Comparison of ENCODE assay signal across 8 mouse cellular contexts in the genomic region with DNA sequence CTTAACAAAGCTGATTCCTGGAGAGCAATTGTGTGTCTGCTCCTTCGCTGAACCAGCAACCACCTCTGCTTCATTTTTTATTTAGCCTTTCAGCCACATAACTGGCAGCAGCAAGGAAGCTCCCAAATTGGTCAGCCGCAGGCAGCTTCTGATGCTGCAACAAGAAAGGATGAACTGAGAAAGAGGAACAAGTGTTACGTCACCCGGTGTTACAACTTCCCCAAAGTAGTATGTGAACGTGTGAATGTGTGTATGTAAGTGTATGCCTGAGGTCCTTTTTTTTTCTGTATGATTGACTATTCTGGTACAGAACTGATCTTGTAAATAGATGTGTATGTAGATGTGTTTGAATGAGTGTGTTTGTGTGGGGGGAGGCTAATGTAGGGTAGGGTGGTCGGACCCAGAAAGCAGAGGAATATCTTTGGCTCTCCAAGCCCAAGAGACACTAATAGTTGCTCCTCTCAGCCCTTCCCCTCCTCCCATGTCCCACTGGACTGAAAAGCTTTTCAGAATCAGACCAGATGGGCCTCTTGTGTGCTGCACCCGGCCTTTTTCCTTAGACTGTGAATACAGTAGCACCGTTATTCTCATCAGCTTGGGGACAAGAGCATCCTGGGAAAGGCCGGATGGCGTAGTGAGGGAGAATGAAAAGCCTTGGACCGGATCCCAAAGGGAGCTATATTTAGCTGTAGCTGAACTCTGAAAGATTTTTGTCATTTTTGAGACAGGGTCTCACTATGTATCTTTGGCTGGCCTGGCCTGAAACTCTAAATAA. TPM values are rescaled to one million over a fixed set of nuclear protein-coding genes. Genes with fewer than 3 reads are reported as not detected.
DNase-seq lines count a peak whose midpoint lies in the region; ATAC-seq and TF ChIP-seq lines count a peak whose summit lies in the region.

No protein-coding gene starts in this region.

- no peaks in the 10 kb centered on the region for H3K79me2 ChIP-seq in MEL (ENCODE audit: control insufficient read depth, insufficient read depth, low read length, poor library complexity)

- no peak for TF ChIP-seq POLR2A in MEL (IDR thresholded peaks at IDR 0.05; ENCODE audit: control insufficient read depth in 1 of 2, insufficient read depth in 1 of 2, low read depth in 1 of 2, low read length in 2 of 2, poor library complexity in 1 of 2)

- peaks cover 6% of the 10 kb centered on the region; the same call in 1 of the 2 replicates for H3K4me1 ChIP-seq in heart, embryonic 10.5 days
- H3K4me1 ChIP-seq in MEL (ENCODE audit: control insufficient read depth in 1 of 2, insufficient read depth in 2 of 2, low read length in 2 of 2), result peaks cover 2 to 7% of the 10 kb centered on the region in 2 experiments; a peak in 2 of 4 replicates
- peaks cover 8% of the 10 kb centered on the region; the same call in 1 of the 2 replicates for H3K4me1 ChIP-seq in embryonic facial prominence, embryonic 14.5 days (ENCODE audit: control insufficient read depth, insufficient read depth, low read length)
- peaks cover 17% of the 10 kb centered on the region for H3K4me1 ChIP-seq in hindbrain, embryonic 13.5 days (replicated peaks)

- no peaks in the 10 kb centered on the region for H3K9me3 ChIP-seq in heart, embryonic 10.5 days
- no peaks in the 10 kb centered on the region for H3K9me3 ChIP-seq in MEL (replicated peaks; ENCODE audit: insufficient read depth, low read length)
- H3K9me3 ChIP-seq in embryonic facial prominence, embryonic 14.5 days (ENCODE audit: control insufficient read depth, low read length), result no peaks in the 10 kb centered on the region
- 0 out of 2 replicates have a peak, but pooled peaks cover 5% of the 10 kb centered on the region for H3K9me3 ChIP-seq in hindbrain, embryonic 13.5 days

- H3K27me3 ChIP-seq in heart, embryonic 10.5 days (ENCODE audit: insufficient read depth, poor library complexity, severe bottlenecking), result no peaks in the 10 kb centered on the region
- H3K27me3 ChIP-seq in MEL (ENCODE audit: control insufficient read depth in 1 of 2, insufficient read depth in 2 of 2, low read length in 2 of 2), result no peaks in the 10 kb centered on the region
- no peaks in the 10 kb centered on the region for H3K27me3 ChIP-seq in embryonic facial prominence, embryonic 14.5 days (replicated peaks; ENCODE audit: control insufficient read depth, insufficient read depth, low read length)
- H3K27me3 ChIP-seq in hindbrain, embryonic 13.5 days, result no peaks in the 10 kb centered on the region

- TF ChIP-seq CTCF in MEL (IDR thresholded peaks at IDR 0.05 in 2 of 3, conservative IDR thresholded peaks at IDR 0.05 in 1 of 3; ENCODE audit: control insufficient read depth in 1 of 3, insufficient read depth in 1 of 3, low read depth in 2 of 3, low read length in 3 of 3, poor library complexity in 1 of 3, severe bottlenecking in 1 of 3), result no peak

- no peak overlapping the region for H3K4me2 ChIP-seq in embryonic facial prominence, embryonic 14.5 days (ENCODE audit: low read depth, low read length)
- H3K4me2 ChIP-seq in hindbrain, embryonic 13.5 days, result no peak overlapping the region

- no peak overlapping the region for H3K27ac ChIP-seq in heart, embryonic 10.5 days
- H3K27ac ChIP-seq in MEL (ENCODE audit: control insufficient read depth, low read depth, low read length), result no peak overlapping the region
- H3K27ac ChIP-seq in embryonic facial prominence, embryonic 14.5 days (replicated peaks; ENCODE audit: low read depth, low read length), result peak overlapping the region; percentile 30
- H3K27ac ChIP-seq in hindbrain, embryonic 13.5 days, result peak overlapping the region; percentile 82

- peak; percentile 42; the same call in 1 of the 2 replicates for ATAC-seq in embryonic facial prominence, embryonic 14.5 days (ENCODE audit: low read depth)
- ATAC-seq in hindbrain, embryonic 13.5 days (ENCODE audit: low FRiP score), result peak; percentile 82
- peak; percentile 99 for ATAC-seq in megakaryocyte, adult 5-6 weeks (ENCODE audit: poor library complexity, severe bottlenecking)

- peaks cover 7% of the 10 kb centered on the region for H3K36me3 ChIP-seq in heart, embryonic 10.5 days
- peaks cover 2 to 6% of the 10 kb centered on the region in 2 experiments; a peak in 3 of 4 replicates for H3K36me3 ChIP-seq in MEL (ENCODE audit: control insufficient read depth in 1 of 2, insufficient read depth in 2 of 2, low read length in 2 of 2)
- H3K36me3 ChIP-seq in embryonic facial prominence, embryonic 14.5 days (ENCODE audit: control insufficient read depth, insufficient read depth, low read length), result peaks cover 6% of the 10 kb centered on the region
- peaks cover 6% of the 10 kb centered on the region for H3K36me3 ChIP-seq in hindbrain, embryonic 13.5 days

- TF ChIP-seq EP300 in MEL (IDR thresholded peaks at IDR 0.05; ENCODE audit: low read depth in 1 of 2, low read length in 2 of 2), result peak in 1 of 2 experiments; percentile 65; a peak in 2 of 4 replicates

- 76% methylated on average over 11 of the region's 11 CpGs for WGBS in heart, embryonic 10.5 days
- 61% methylated on average over 11 of the region's 11 CpGs for WGBS in embryonic facial prominence, embryonic 14.5 days
- WGBS in hindbrain, embryonic 13.5 days, result 57% methylated on average over 11 of the region's 11 CpGs

- no peak overlapping the region for H3K9ac ChIP-seq in MEL (ENCODE audit: control insufficient read depth, low read depth, low read length, poor library complexity, severe bottlenecking)
- H3K9ac ChIP-seq in embryonic facial prominence, embryonic 14.5 days (ENCODE audit: low read depth, low read length), result peak overlapping the region; percentile 22; the same call in 1 of the 2 replicates
- no peak overlapping the region; the same call in 1 of the 2 replicates for H3K9ac ChIP-seq in hindbrain, embryonic 13.5 days

- TF ChIP-seq RAD21 in MEL (IDR thresholded peaks at IDR 0.05; ENCODE audit: low read depth, low read length), result no peak

- H3K4me3 ChIP-seq in heart, embryonic 10.5 days, result no peak overlapping the region
- H3K4me3 ChIP-seq in MEL (ENCODE audit: control insufficient read depth in 1 of 2, insufficient read depth in 1 of 2, low read depth in 2 of 2, low read length in 2 of 2), result no peak overlapping the region
- H3K4me3 ChIP-seq in embryonic facial prominence, embryonic 14.5 days (ENCODE audit: low read depth, low read length), result no peak overlapping the region
- H3K4me3 ChIP-seq in hindbrain, embryonic 13.5 days, result no peak overlapping the region

- peak; percentile 97 for DNase-seq in heart, adult 11 months
- DNase-seq in heart, embryonic 10.5 days (ENCODE audit: low spot score), result no peak
- peak; percentile 90 for DNase-seq in MEL (ENCODE audit: low read depth, low spot score)
- DNase-seq in embryonic facial prominence, embryonic 14.5 days (ENCODE audit: low spot score), result peak; percentile 69
- DNase-seq in urinary bladder, postnatal 25 days (ENCODE audit: low spot score), result no peak
- DNase-seq in T-cell, adult 2 months (ENCODE audit: low spot score), result no peak

TF ChIP-seq in MEL, 35 proteins besides CTCF, POLR2A, EP300 and RAD21 (continues in another document):
- TF ChIP-seq RCOR1 (IDR thresholded peaks at IDR 0.05; ENCODE audit: low read depth, low read length) (no peak), MXI1 (IDR thresholded peaks at IDR 0.05; ENCODE audit: low read depth, low read length) (no peak), POLR2AphosphoS2 (IDR thresholded peaks at IDR 0.05; ENCODE audit: low read length) (no peak), SMC3 (IDR thresholded peaks at IDR 0.05; ENCODE audit: low read depth, low read length) (no peak), UBTF (IDR thresholded peaks at IDR 0.05; ENCODE audit: borderline replicate concordance, insufficient read depth, low read depth, low read length) (no peak), ZNF384 (IDR thresholded peaks at IDR 0.05; ENCODE audit: low read depth, low read length) (peak; percentile 81), ETS1 (IDR thresholded peaks at IDR 0.05; ENCODE audit: low read depth, low read length) (peak; percentile 63; the same call in 1 of the 2 replicates), CHD1 (IDR thresholded peaks at IDR 0.05; ENCODE audit: low read depth, low read length) (no peak), ZMIZ1 (IDR thresholded peaks at IDR 0.05; ENCODE audit: low read depth, low read length) (no peak), MYC (IDR thresholded peaks at IDR 0.05; ENCODE audit: low read depth, low read length) (peak; percentile 56; the same call in 1 of the 2 replicates), GATA1 (IDR thresholded peaks at IDR 0.05; ENCODE audit: low read depth, low read length) (no peak)

RNA-seq across cellular contexts. Expression of a gene that starts 7.7 kb away (rescaled TPM):
- 27.7 and 28.4 TPM in 2 replicates for polyA plus RNA-seq in heart, embryonic 10.5 days (2016; fragmentation: Nextera tagmentation; extraction: Ambion mirVana)
- 33.1 and 40.5 TPM in 2 replicates for total RNA-seq in MEL (2012; rRNA removed)
- 10 to 100 TPM; 64.4 to 78.8 TPM for polyA plus RNA-seq in MEL (2012; ENCODE audit: insufficient read depth in 1 of 2, insufficient read length in 2 of 2, low read depth in 1 of 2, low replicate concordance in 2 of 2, missing spikeins in 1 of 2)
- 53.3 and 58.3 TPM in 2 replicates for polyA plus RNA-seq in embryonic facial prominence, embryonic 14.5 days (2014; fragmentation: Nextera tagmentation; extraction: Ambion mirVana)
- polyA plus RNA-seq in hindbrain, embryonic 13.5 days (2015; fragmentation: Nextera tagmentation; extraction: Ambion mirVana), result 41.6 and 42.5 TPM in 2 replicates
- total RNA-seq in megakaryocyte, adult 5-6 weeks (2015), result 152 and 157 TPM in 2 replicates
- total RNA-seq in megakaryocyte, adult 5-6 weeks (2017), result 102 and 128 TPM in 2 replicates

RNA-seq across cellular contexts. Expression of a gene that starts 18.7 kb away (rescaled TPM):
- 61.1 and 65.6 TPM in 2 replicates for polyA plus RNA-seq in heart, embryonic 10.5 days (2016; fragmentation: Nextera tagmentation; extraction: Ambion mirVana)
- 80.6 and 86.9 TPM in 2 replicates for total RNA-seq in MEL (2012; rRNA removed)
- polyA plus RNA-seq in MEL (2012; ENCODE audit: insufficient read depth in 1 of 2, insufficient read length in 2 of 2, low read depth in 1 of 2, low replicate concordance in 2 of 2, missing spikeins in 1 of 2), result 10 to 100 TPM in 1 of 2 experiments, not detected in 1; 45.9 TPM
- 67.6 and 70.6 TPM in 2 replicates for polyA plus RNA-seq in embryonic facial prominence, embryonic 14.5 days (2014; fragmentation: Nextera tagmentation; extraction: Ambion mirVana)
- polyA plus RNA-seq in hindbrain, embryonic 13.5 days (2015; fragmentation: Nextera tagmentation; extraction: Ambion mirVana), result 69.5 and 75.6 TPM in 2 replicates
- total RNA-seq in megakaryocyte, adult 5-6 weeks (2015), result 34.0 and 38.7 TPM in 2 replicates
- 31.5 and 40.0 TPM in 2 replicates for total RNA-seq in megakaryocyte, adult 5-6 weeks (2017)

RNA-seq across cellular contexts. Expression of a gene that starts 50.1 kb away (rescaled TPM):
- 38.4 and 43.9 TPM in 2 replicates for polyA plus RNA-seq in heart, embryonic 10.5 days (2016; fragmentation: Nextera tagmentation; extraction: Ambion mirVana)
- 139 and 145 TPM in 2 replicates for total RNA-seq in MEL (2012; rRNA removed)
- 100 to 1,000 TPM; 111 to 172 TPM for polyA plus RNA-seq in MEL (2012; ENCODE audit: insufficient read depth in 1 of 2, insufficient read length in 2 of 2, low read depth in 1 of 2, low replicate concordance in 2 of 2, missing spikeins in 1 of 2)
- polyA plus RNA-seq in embryonic facial prominence, embryonic 14.5 days (2014; fragmentation: Nextera tagmentation; extraction: Ambion mirVana), result 20.7 and 22.9 TPM in 2 replicates
- polyA plus RNA-seq in hindbrain, embryonic 13.5 days (2015; fragmentation: Nextera tagmentation; extraction: Ambion mirVana), result 42.2 and 42.7 TPM in 2 replicates
- 68.2 and 73.0 TPM in 2 replicates for total RNA-seq in megakaryocyte, adult 5-6 weeks (2015)
- 152 and 158 TPM in 2 replicates for total RNA-seq in megakaryocyte, adult 5-6 weeks (2017)

Comparison
In these comparisons a context has a peak if more than half of its experiments do, and no peak if none do; other contexts are left out.
1. DNase-seq: peak in heart, adult 11 months (single experiment), MEL (single experiment) and embryonic facial prominence, embryonic 14.5 days (single experiment); none in heart, embryonic 10.5 days (single experiment), urinary bladder, postnatal 25 days (single experiment) and T-cell, adult 2 months (single experiment).
2. H3K27ac ChIP-seq: peak in embryonic facial prominence, embryonic 14.5 days (single experiment) and hindbrain, embryonic 13.5 days (single experiment); none in heart, embryonic 10.5 days (single experiment) and MEL (single experiment).
3. ATAC-seq: peak in every context shown above with its lines; median percentile 99 in megakaryocyte, adult 5-6 weeks; 82 in hindbrain, embryonic 13.5 days; 42 in embryonic facial prominence, embryonic 14.5 days.